In the genomic region with DNA sequence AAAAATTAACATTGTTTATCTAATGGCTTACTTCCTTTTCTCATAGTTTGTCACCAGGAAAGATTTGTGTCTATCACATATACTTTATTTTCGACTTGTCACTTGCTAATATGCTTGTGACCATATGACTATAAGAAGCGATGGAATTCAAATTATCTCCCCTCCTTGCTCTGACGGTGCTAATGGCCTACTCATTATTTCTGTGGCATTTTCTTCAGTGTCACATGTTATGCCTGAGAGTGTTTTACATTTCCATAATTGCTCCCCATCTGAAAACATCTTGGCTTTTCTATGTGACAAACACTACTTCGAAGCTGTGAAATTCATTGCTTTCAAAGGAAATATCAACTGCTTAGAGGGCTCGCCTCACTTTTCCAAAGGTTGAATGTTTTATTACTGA, we compare ENCODE assay signal across 31 mouse cellular contexts.
"Had no signal": no experiment of that assay in that cellular context is flagged by ENCODE, and none has a peak within 500 bp of the region (broad histone marks: within the 10 kb centered on the region; RNA-seq: fewer than 3 reads in every experiment).

No protein-coding gene starts in this region.

- H3K4me1 ChIP-seq: heart, embryonic 13.5 days; heart, embryonic 15.5 days; hindbrain, embryonic 10.5 days; hindbrain, embryonic 12.5 days; intestine, embryonic 15.5 days; limb, embryonic 10.5 days; limb, embryonic 12.5 days; liver, embryonic 13.5 days; liver, embryonic 15.5 days had no signal

- H3K4me3 ChIP-seq: gastrocnemius, adult 2 months; heart, adult 2 months; heart, embryonic 13.5 days; heart, embryonic 15.5 days; hindbrain, embryonic 10.5 days; hindbrain, embryonic 12.5 days; intestine, embryonic 15.5 days; layer of hippocampus, adult 2 months; left cerebral cortex, adult 2 months; limb, embryonic 10.5 days; limb, embryonic 12.5 days; liver, embryonic 13.5 days; liver, embryonic 15.5 days had no signal

- H3K27me3 ChIP-seq: heart, embryonic 13.5 days; heart, embryonic 15.5 days; hindbrain, embryonic 12.5 days; intestine, embryonic 15.5 days; limb, embryonic 12.5 days; liver, embryonic 13.5 days; liver, embryonic 15.5 days had no signal

- ATAC-seq: hindbrain, embryonic 16.5 days; inflammation-experienced regulatory T-cells, adult 6 months; intestine, embryonic 15.5 days; intestine, postnatal 0 days; liver, postnatal 0 days had no signal

- H3K27ac ChIP-seq: gastrocnemius, adult 2 months; heart, adult 2 months; heart, embryonic 13.5 days; heart, embryonic 15.5 days; hindbrain, embryonic 10.5 days; hindbrain, embryonic 12.5 days; hindbrain, embryonic 14.5 days; intestine, embryonic 15.5 days; layer of hippocampus, adult 2 months; left cerebral cortex, adult 2 months; limb, embryonic 10.5 days; limb, embryonic 12.5 days; liver, embryonic 13.5 days; liver, embryonic 15.5 days had no signal

- H3K9me3 ChIP-seq: heart, embryonic 13.5 days; heart, embryonic 15.5 days; hindbrain, embryonic 10.5 days; hindbrain, embryonic 12.5 days; intestine, embryonic 15.5 days; limb, embryonic 10.5 days; limb, embryonic 12.5 days; liver, embryonic 13.5 days; liver, embryonic 15.5 days had no signal

- DNase-seq: gastrocnemius, adult 2 months; gastrocnemius, postnatal 14 days; gastrocnemius, postnatal 36 days; heart, adult 11 months; heart, adult 2 months; heart, postnatal 14 days; heart, postnatal 36 days; kidney, adult 18-20 months; kidney, adult 8-10 months; kidney, postnatal 10 days; kidney, postnatal 25 days; kidney, postnatal 4 days; liver; liver, embryonic 13.5 days; liver, postnatal 0 days had no signal

- H3K9ac ChIP-seq: heart, embryonic 13.5 days; heart, embryonic 15.5 days; hindbrain, embryonic 12.5 days; hindbrain, embryonic 14.5 days; intestine, embryonic 15.5 days; limb, embryonic 12.5 days; liver, embryonic 13.5 days; liver, embryonic 15.5 days; liver, postnatal 0 days had no signal

- H3K36me3 ChIP-seq: heart, embryonic 13.5 days; heart, embryonic 15.5 days; hindbrain, embryonic 10.5 days; hindbrain, embryonic 12.5 days; intestine, embryonic 15.5 days; limb, embryonic 10.5 days; limb, embryonic 12.5 days; liver, embryonic 13.5 days; liver, embryonic 15.5 days had no signal

- H3K4me2 ChIP-seq: heart, embryonic 11.5 days; heart, embryonic 13.5 days; heart, embryonic 15.5 days; hindbrain, embryonic 12.5 days; hindbrain, embryonic 14.5 days; intestine, embryonic 15.5 days; limb, embryonic 12.5 days; liver, embryonic 11.5 days; liver, embryonic 13.5 days; liver, embryonic 15.5 days had no signal
